Mouse (Mus musculus): ENCODE measurements around the gene Matn4. TPM values are rescaled to one million over a fixed set of nuclear protein-coding genes. Genes with fewer than 3 reads are reported as not detected.
A peak's percentile ranks its signal among the peaks of the same experiment; 100 is the strongest.

Gene Matn4
- total and polyA plus RNA-seq, 2 experiments from 2014 or later = 1.9 TPM

GRCm38 (mm10) chr2:164417198-164417597 is 12.2 kb upstream of the Matn4 start:
- no peaks in the 10 kb centered on the region for H3K9me3 ChIP-seq (ENCODE audit: low read length)
- no peak overlapping the region for H3K27ac ChIP-seq (ENCODE audit: low read depth, low read length)
- peaks cover 6% of the 10 kb centered on the region; the same call in 1 of the 2 replicates for H3K27me3 ChIP-seq (ENCODE audit: insufficient read depth, low read length)
- TF ChIP-seq CTCF (IDR thresholded peaks at IDR 0.05) = peak; percentile 87
- H3K9ac ChIP-seq (replicated peaks; ENCODE audit: low read length, poor library complexity, severe bottlenecking) = no peak overlapping the region
- 0% methylated on average over 2 of the region's 2 CpGs for WGBS
- DNase-seq (ENCODE audit: low spot score) (peak; percentile 60), ATAC-seq (ENCODE audit: low FRiP score) (no peak)
- no peak overlapping the region for H3K4me3 ChIP-seq (ENCODE audit: low read depth, low read length)
- no peak overlapping the region for H3K4me2 ChIP-seq (ENCODE audit: low read depth, low read length, poor library complexity, severe bottlenecking)
- H3K36me3 ChIP-seq (ENCODE audit: insufficient read depth, low read length) = no peaks in the 10 kb centered on the region
- H3K4me1 ChIP-seq (ENCODE audit: insufficient read depth, low read length) = no peaks in the 10 kb centered on the region

- Histone ChIP-seq H3K4me3 (ENCODE audit: low read depth, low read length) (0 out of 2 replicates have a peak overlapping the region, but pooled peaks have one; percentile 9), H3K9ac (replicated peaks; ENCODE audit: low read length, poor library complexity, severe bottlenecking) (no peak overlapping the region), H3K4me2 (ENCODE audit: low read depth, low read length, poor library complexity, severe bottlenecking) (peak overlapping the region; percentile 37), H3K27me3 (ENCODE audit: insufficient read depth, low read length) (peaks cover 12% of the 10 kb centered on the region), H3K9me3 (ENCODE audit: low read length) (no peaks in the 10 kb centered on the region), H3K4me1 (ENCODE audit: insufficient read depth, low read length) (no peaks in the 10 kb centered on the region), H3K36me3 (ENCODE audit: insufficient read depth, low read length) (no peaks in the 10 kb centered on the region), H3K27ac (ENCODE audit: low read depth, low read length) (no peak overlapping the region)
- DNase-seq (ENCODE audit: low spot score) = no peak
- no peak for ATAC-seq (ENCODE audit: low FRiP score)
- 87% methylated on average over 10 of the region's 10 CpGs for WGBS
- TF ChIP-seq CTCF (IDR thresholded peaks at IDR 0.05) = no peak
Measured at GRCm38 (mm10) chr2:164414581-164414980, 9.6 kb upstream of the Matn4 start.

GRCm38 (mm10) chr2:164414167-164414566 is 9.2 kb upstream of the Matn4 start:
- DNase-seq (ENCODE audit: low spot score) (no peak), ATAC-seq (ENCODE audit: low FRiP score) (no peak)
- 0 out of 2 replicates have a peak overlapping the region, but pooled peaks have one; percentile 9 for H3K4me3 ChIP-seq (ENCODE audit: low read depth, low read length)
- H3K9ac ChIP-seq (replicated peaks; ENCODE audit: low read length, poor library complexity, severe bottlenecking) = no peak overlapping the region
- H3K9me3 ChIP-seq (ENCODE audit: low read length) = no peaks in the 10 kb centered on the region
- no peak for TF ChIP-seq CTCF (IDR thresholded peaks at IDR 0.05)
- no peaks in the 10 kb centered on the region for H3K4me1 ChIP-seq (ENCODE audit: insufficient read depth, low read length)
- no peaks in the 10 kb centered on the region for H3K36me3 ChIP-seq (ENCODE audit: insufficient read depth, low read length)
- no peak overlapping the region for H3K27ac ChIP-seq (ENCODE audit: low read depth, low read length)
- peak overlapping the region; percentile 37 for H3K4me2 ChIP-seq (ENCODE audit: low read depth, low read length, poor library complexity, severe bottlenecking)
- 22% methylated on average over 28 of the region's 28 CpGs for WGBS
- H3K27me3 ChIP-seq (ENCODE audit: insufficient read depth, low read length) = peaks cover 16% of the 10 kb centered on the region

- peak; percentile 89 for TF ChIP-seq CTCF (IDR thresholded peaks at IDR 0.05)
- Histone ChIP-seq H3K4me2 (ENCODE audit: low read depth, low read length, poor library complexity, severe bottlenecking) (no peak overlapping the region), H3K4me3 (ENCODE audit: low read depth, low read length) (no peak overlapping the region), H3K9ac (replicated peaks; ENCODE audit: low read length, poor library complexity, severe bottlenecking) (no peak overlapping the region), H3K36me3 (ENCODE audit: insufficient read depth, low read length) (no peaks in the 10 kb centered on the region), H3K4me1 (ENCODE audit: insufficient read depth, low read length) (no peaks in the 10 kb centered on the region; the same call in 1 of the 2 replicates), H3K9me3 (ENCODE audit: low read length) (no peaks in the 10 kb centered on the region), H3K27me3 (ENCODE audit: insufficient read depth, low read length) (peaks cover 65% of the 10 kb centered on the region), H3K27ac (ENCODE audit: low read depth, low read length) (no peak overlapping the region)
- ATAC-seq (ENCODE audit: low FRiP score) (no peak), DNase-seq (ENCODE audit: low spot score) (peak; percentile 76)
- WGBS = 1% methylated on average over 22 of the region's 22 CpGs
Measured at GRCm38 (mm10) chr2:164407708-164408107, 2.7 kb upstream of the Matn4 start.

- no peaks in the 10 kb centered on the region; the same call in 1 of the 2 replicates for H3K4me1 ChIP-seq (ENCODE audit: insufficient read depth, low read length)
- no peak overlapping the region for H3K4me3 ChIP-seq (ENCODE audit: low read depth, low read length)
- H3K4me2 ChIP-seq (ENCODE audit: low read depth, low read length, poor library complexity, severe bottlenecking) = no peak overlapping the region
- H3K36me3 ChIP-seq (ENCODE audit: insufficient read depth, low read length) = no peaks in the 10 kb centered on the region
- WGBS = 55% methylated on average over 5 of the region's 5 CpGs
- no peak overlapping the region for H3K9ac ChIP-seq (replicated peaks; ENCODE audit: low read length, poor library complexity, severe bottlenecking)
- H3K27ac ChIP-seq (ENCODE audit: low read depth, low read length) = no peak overlapping the region
- peaks cover 85% of the 10 kb centered on the region for H3K27me3 ChIP-seq (ENCODE audit: insufficient read depth, low read length)
- no peaks in the 10 kb centered on the region for H3K9me3 ChIP-seq (ENCODE audit: low read length)
- DNase-seq (ENCODE audit: low spot score) (no peak), ATAC-seq (ENCODE audit: low FRiP score) (no peak)
- TF ChIP-seq CTCF (IDR thresholded peaks at IDR 0.05) = no peak
Measured at GRCm38 (mm10) chr2:164405519-164405918, 559 bp upstream of the Matn4 start.

- no peak for TF ChIP-seq CTCF (IDR thresholded peaks at IDR 0.05)
- peak overlapping the region; percentile 33 for H3K4me3 ChIP-seq (ENCODE audit: low read depth, low read length)
- peaks cover 88% of the 10 kb centered on the region for H3K27me3 ChIP-seq (ENCODE audit: insufficient read depth, low read length)
- 1% methylated on average over 42 of the region's 49 CpGs for WGBS
- ATAC-seq (ENCODE audit: low FRiP score) = no peak
- peak overlapping the region; percentile 39 for H3K9ac ChIP-seq (replicated peaks; ENCODE audit: low read length, poor library complexity, severe bottlenecking)
- H3K4me1 ChIP-seq (ENCODE audit: insufficient read depth, low read length) = no peaks in the 10 kb centered on the region; the same call in 1 of the 2 replicates
- no peak for DNase-seq (ENCODE audit: low spot score)
- peak overlapping the region; percentile 49 for H3K4me2 ChIP-seq (ENCODE audit: low read depth, low read length, poor library complexity, severe bottlenecking)
- no peaks in the 10 kb centered on the region for H3K36me3 ChIP-seq (ENCODE audit: insufficient read depth, low read length)
- H3K9me3 ChIP-seq (ENCODE audit: low read length) = no peaks in the 10 kb centered on the region
- no peak overlapping the region for H3K27ac ChIP-seq (ENCODE audit: low read depth, low read length)
Measured at GRCm38 (mm10) chr2:164404082-164404990, 624 bp downstream of the Matn4 start.

All from midbrain, postnatal 0 days (tissue).